Mouse (Mus musculus) left cerebral cortex, postnatal 36 days (tissue): ENCODE measurements around the gene Mup2. TPM values are rescaled to one million over a fixed set of nuclear protein-coding genes. Genes with fewer than 3 reads are reported as not detected.
"Not testable (repeated sequence)": the region's sequence is repeated elsewhere in the genome, so short reads cannot be mapped to it uniquely, and the experiment has no call there.

ENCODE experiments used
- DNase-seq, 2 experiments: peaks; one replicate each; pipeline ENCODE4 v3.0.0; 2021 to 2022; ENCODE audit warnings: low spot score in 2 of 2, mixed read lengths in 1 of 2
- intact Hi-C: fragments of 180-260 bp; cut with DNase I; formaldehyde crosslinking; loops from one replicate; pipeline ENCODE4 v1.15.1; 2025
- total RNA-seq, 2 experiments: library from RNA; stranded (reverse); gene quantifications; 2 replicates each; pipeline ENCODE4 v1.2.3; 2021

Gene Mup2
- not detected for total RNA-seq

GRCm38 (mm10) chr4:60154189-60154588, at the start of gene Mup2:
TSS of gene Mup2 (minus strand) at chr4:60154289.
- intact Hi-C loops, DNase-seq: not testable (repeated sequence)

Other genes with a start within 250 kb of the Mup2 start
- gene Slc46a2, start 239.2 kb downstream of the Mup2 start, total RNA-seq, result not detected
- gene Mup4, start 193.6 kb downstream of the Mup2 start, total RNA-seq, result not detected
- not detected for gene Mup6, start 190.0 kb downstream of the Mup2 start, total RNA-seq
- not detected for gene Mup7, start 83.8 kb downstream of the Mup2 start, total RNA-seq
- gene Mup8, start 68.3 kb upstream of the Mup2 start, total RNA-seq, result not detected